Mouse (Mus musculus) Muller cell, postnatal 12 days (primary cell): ENCODE measurements around the gene Rps15.

Source experiments
- DNase-seq: peaks from one replicate; pipeline ENCODE4 v3.0.0-alpha.2; 2015; ENCODE audit errors: inconsistent ontology term

Rps15 gene

DNA sequence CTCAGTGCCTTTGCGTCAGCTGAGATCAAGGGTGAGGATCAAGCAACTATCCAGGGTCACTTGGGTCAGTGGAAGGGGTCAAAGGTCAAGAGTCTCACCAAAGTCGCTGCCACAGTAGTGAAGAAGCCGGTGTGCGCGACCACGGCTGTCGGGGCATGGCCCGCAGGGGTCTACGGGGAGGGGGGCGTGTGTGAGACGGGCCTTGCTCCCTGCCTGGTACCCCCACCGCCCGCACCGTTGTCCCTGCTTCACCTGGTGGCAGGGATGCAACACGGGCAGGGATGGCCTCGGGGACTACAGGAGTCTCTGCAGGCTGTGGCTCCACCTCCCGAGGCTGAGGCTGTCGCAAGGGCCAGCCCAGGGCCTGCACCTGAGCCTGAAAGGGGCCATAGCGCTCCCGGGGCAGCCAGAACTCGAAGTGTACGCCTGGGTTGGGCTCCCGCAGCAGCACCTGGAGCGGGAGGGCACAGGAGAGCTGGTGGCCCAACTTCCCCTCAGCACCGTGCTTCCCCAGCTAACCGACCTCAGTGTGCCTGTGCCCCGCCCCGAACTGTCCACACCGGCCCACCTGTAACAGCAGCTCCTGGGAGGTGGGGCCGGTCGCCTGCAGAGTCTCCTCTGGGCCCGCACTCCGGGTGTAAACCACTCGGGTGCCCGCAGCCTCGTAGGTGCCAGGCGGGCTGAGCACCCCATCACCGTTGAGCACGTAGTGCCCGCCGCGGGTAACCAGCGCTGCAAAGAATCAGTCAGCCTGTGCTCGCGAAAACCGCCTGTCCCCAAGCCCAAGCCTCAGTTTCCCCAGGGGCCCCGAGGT, 49.4 kb downstream of the Rps15 start:
- no peak for DNase-seq

DNA sequence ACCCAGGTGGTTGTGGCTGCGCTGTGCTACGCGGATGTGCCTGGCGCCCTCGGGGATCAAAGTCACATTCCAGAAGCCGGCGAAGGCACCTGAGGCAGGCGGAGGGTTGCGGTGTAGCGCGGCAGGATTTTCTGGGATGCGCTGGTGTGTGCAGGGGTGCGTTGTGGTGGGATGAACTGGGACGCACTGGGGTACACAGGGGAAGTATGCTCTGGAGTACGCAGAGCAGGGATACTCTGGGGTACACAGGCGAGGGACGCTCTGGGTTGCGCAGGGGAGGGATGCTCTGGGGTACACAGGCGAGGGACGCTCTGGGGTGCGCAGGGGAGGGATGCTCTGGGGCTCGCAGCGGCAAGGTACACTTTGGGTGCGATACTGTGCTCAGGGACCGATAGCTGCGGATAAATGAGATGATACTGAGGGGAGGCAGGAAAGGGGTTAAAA, 50.1 kb downstream of the Rps15 start:
- DNase-seq: no peak

DNA sequence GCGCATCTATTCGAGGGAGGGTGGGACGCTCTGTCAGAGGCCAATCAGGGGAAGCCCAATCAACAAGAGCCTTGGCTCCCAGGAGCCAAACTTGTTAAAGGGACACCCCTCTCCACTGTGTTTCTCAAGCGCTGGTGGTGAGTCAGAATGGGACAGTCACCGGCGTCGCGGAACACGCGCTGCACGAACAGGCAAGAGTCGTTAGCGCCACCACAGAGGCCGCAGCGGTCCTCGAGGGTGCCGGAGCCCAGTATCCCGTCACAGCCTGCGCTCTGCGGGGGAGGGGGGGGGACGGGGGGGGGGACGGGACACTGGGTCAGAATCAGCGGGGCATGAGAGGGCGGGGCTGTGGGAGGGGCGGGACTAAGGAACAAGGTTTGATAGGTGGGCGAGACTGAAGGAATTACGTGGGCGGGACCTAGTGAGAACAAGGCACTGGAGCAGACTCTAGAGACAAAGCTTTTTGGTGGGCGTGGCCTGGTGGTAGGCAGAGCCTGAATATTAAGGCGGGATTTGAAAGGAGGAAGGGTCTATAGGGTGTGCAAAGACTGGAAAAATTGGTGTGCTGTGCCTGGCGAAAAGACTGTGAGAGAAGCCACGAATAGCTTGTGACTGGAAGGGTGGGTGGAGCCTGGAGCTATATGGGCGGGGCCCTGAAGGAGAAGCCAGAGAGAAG, 50.6 kb downstream of the Rps15 start:
- DNase-seq: peak; percentile 91

DNA sequence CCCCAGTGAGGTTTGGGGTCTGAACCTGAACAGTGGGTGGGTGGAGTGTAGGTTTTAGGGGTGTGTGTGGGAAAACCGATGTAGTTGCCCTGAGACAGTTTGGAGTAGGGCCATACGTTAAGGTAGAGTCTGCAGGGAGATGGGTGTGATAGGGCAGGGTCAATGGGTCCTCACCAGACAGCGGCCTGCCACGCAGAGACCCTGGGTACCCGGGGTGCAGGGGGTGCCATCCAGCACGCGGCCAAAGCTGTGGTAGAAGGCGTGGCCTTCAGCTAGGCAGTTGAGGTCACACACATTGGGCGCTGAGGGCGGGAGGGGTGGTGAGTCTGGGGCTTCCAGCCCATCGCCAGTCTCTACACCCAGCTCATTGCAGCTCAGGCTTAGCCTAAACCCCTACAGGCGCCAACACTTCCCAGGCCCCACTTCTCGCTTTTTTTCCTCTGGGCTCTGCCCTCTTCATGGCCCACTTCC, 51.2 kb downstream of the Rps15 start:
- DNase-seq: no peak
